Mouse (Mus musculus) mammary gland, adult 2 months (tissue): Measurements from ENCODE around the gene Crhr1. TPM values are rescaled to one million over a fixed set of nuclear protein-coding genes. Genes with fewer than 3 reads are reported as not detected.

Experiments used
- polyA plus RNA-seq: library from polyadenylated mRNA; depleted of rRNA; stranded (reverse); fragments of >200 nt; gene quantifications from 2 replicates; pipeline ENCODE4 v1.2.3, GENCODE M21; 2012; ENCODE audit warnings: low replicate concordance; rRNA removed

The Crhr1 gene
- polyA plus RNA-seq: not detected in 2 replicates

GRCm38 (mm10) chr11:104132580-104133441 is at the start of gene Crhr1:
TSS of gene Crhr1 (plus strand) at chr11:104132855.

GRCm38 (mm10) chr11:104186135-104186836 is 53.6 kb downstream of the Crhr1 start, which contains the start of gene Sppl2c:
TSS of gene Sppl2c (plus strand) at chr11:104186327.

Other genes with a start within 250 kb of the Crhr1 start
- 25.4 and 40.7 TPM in 2 replicates for gene Nsf, start 178.8 kb upstream of the Crhr1 start, polyA plus RNA-seq
- gene Arf2, start 166.1 kb upstream of the Crhr1 start, polyA plus RNA-seq: 6.8 and 14.1 TPM in 2 replicates
- 0.07 TPM in 1 of 2 replicates, not detected in the other for gene Sppl2c, start 53.5 kb downstream of the Crhr1 start, polyA plus RNA-seq
- 0.96 and 6.4 TPM in 2 replicates for gene Mapt, start 98.5 kb downstream of the Crhr1 start, polyA plus RNA-seq